Mouse (Mus musculus): ENCODE data around the gene Tbc1d19. TPM values are rescaled to one million over a fixed set of nuclear protein-coding genes. Genes with fewer than 3 reads are reported as not detected.

Gene Tbc1d19
- total and polyA plus RNA-seq, 3 experiments, result 6.8 to 26.4 (median 16.7) TPM

DNA sequence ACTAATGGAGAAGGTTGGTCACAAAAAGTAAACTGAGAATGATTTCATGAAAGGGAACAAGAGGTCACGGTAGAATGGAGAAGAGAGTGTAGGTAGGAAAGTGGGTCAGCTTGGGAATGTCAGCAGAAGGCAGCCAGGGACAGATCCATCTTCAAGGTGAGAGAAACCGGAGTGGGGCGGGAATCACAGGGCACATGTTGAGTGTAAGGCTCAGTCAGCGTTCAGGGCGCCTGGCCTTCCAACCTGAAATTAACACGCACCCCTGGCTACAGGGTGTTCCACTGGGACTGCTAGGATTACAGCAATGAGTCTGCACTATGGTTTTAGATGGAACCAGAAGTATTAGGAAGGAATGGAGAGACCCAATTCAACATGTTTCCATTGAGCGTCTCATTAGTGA is 10.3 kb downstream of the Tbc1d19 start:
- TF ChIP-seq TAL1 (conservative IDR thresholded peaks at IDR 0.05; ENCODE audit: low read depth, low read length), result no peak
- no peak for TF ChIP-seq POLR2AphosphoS5 (IDR thresholded peaks at IDR 0.05; ENCODE audit: insufficient replicate concordance, low read depth, low read length)
- no peak for TF ChIP-seq GATA1 (IDR thresholded peaks at IDR 0.05; ENCODE audit: borderline replicate concordance, low read length)
- no peak for TF ChIP-seq CTCF (IDR thresholded peaks at IDR 0.05; ENCODE audit: low read depth, low read length)
- no peak for TF ChIP-seq GATA2 (IDR thresholded peaks at IDR 0.05; ENCODE audit: borderline replicate concordance, low read depth, low read length)
- DNase-seq (ENCODE audit: low spot score) (no peak), ATAC-seq (ENCODE audit: extremely low read depth, insufficient number of reproducible peaks, low FRiP score, poor library complexity, severe bottlenecking) (no peak)

DNA sequence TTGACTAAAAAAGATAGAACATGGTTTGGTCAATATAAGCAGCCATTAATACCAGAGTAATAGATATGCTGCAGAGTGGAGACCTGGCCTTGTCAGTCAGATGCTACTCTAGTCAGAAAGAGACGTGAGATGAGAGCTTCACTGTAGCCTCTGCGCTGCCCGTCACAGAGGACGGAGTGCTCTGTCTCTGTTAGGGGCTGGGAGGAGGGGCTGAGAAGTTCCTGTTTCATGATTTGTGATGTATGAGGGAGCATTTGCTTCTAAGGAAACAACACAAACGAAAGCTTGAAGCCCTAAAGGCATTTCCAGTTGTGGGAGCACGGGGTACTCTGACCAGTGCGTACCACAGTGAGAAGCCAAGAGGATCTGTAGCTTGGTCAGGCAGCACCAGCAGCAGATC is 16.5 kb downstream of the Tbc1d19 start:
- no peak for DNase-seq (ENCODE audit: low spot score)
- TF ChIP-seq GATA2 (IDR thresholded peaks at IDR 0.05; ENCODE audit: borderline replicate concordance, low read depth, low read length) (no peak), CTCF (IDR thresholded peaks at IDR 0.05; ENCODE audit: low read depth, low read length) (no peak), TAL1 (conservative IDR thresholded peaks at IDR 0.05; ENCODE audit: low read depth, low read length) (no peak), GATA1 (IDR thresholded peaks at IDR 0.05; ENCODE audit: borderline replicate concordance, low read length) (no peak), POLR2AphosphoS5 (IDR thresholded peaks at IDR 0.05; ENCODE audit: insufficient replicate concordance, low read depth, low read length) (no peak)
- peaks cover 2% of the 10 kb centered on the region; the same call in 1 of the 2 replicates for H3K27me3 ChIP-seq (ENCODE audit: insufficient read depth, low read length)
- H3K36me3 ChIP-seq (replicated peaks), result no peaks in the 10 kb centered on the region
- no peak for ATAC-seq (ENCODE audit: extremely low read depth, insufficient number of reproducible peaks, low FRiP score, poor library complexity, severe bottlenecking)
- no peak overlapping the region for H3K4me3 ChIP-seq (ENCODE audit: low read depth, low read length)
- no peaks in the 10 kb centered on the region for H3K9me3 ChIP-seq (replicated peaks)
- no peaks in the 10 kb centered on the region for H3K4me1 ChIP-seq (ENCODE audit: insufficient read depth, low read depth, low read length)

More for the DNA sequence above, 10.3 kb downstream of the Tbc1d19 start:
- no peak overlapping the region for H3K4me3 ChIP-seq (ENCODE audit: low read depth, low read length)
- no peaks in the 10 kb centered on the region for H3K36me3 ChIP-seq (replicated peaks)
- peaks cover 2% of the 10 kb centered on the region; the same call in 1 of the 2 replicates for H3K4me1 ChIP-seq (ENCODE audit: insufficient read depth, low read depth, low read length)
- H3K27me3 ChIP-seq (ENCODE audit: insufficient read depth, low read length), result peaks cover 2% of the 10 kb centered on the region; the same call in 1 of the 2 replicates
- H3K9me3 ChIP-seq (replicated peaks), result no peaks in the 10 kb centered on the region

DNA sequence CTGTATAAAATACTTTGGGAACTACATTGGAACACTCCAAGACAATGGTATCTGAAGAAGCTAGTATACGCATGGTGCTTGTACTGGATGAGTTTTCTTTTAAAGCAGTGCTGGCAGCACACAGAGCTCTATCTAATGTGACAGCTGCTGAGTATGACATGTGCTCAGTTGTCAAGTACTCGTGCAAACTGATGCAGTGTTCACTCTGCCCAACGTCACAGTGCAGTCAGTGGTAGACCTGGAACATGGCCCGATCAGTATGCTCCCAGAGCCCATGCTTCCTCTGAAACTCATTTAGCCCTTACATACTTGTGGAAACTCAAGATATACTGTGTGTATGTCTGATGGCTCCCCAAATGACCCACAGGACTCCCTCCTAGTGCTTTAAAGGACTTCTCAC is 25.1 kb downstream of the Tbc1d19 start:
- DNase-seq (ENCODE audit: low spot score) (no peak), ATAC-seq (ENCODE audit: extremely low read depth, insufficient number of reproducible peaks, low FRiP score, poor library complexity, severe bottlenecking) (no peak)

DNA sequence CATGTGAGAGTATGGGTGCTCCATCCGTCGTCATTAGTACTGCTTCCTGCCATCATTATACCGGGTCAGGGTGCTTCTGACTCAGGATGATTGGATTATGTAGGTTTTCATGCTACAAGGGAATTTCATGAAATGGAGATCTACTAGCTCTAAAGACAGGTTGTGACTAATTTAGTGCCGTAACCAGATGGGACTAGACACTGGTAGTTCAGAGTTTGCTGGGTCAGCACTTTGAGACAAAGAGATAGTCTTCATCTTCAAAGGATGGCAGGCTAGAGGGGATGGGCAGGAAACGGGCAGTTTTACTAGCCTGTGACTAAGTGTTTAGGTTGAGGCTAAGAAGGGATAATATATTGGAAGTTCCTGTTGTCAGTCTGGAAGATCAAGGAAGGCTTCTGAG is 31.9 kb downstream of the Tbc1d19 start:
- Histone ChIP-seq H3K9me3 (replicated peaks) (no peaks in the 10 kb centered on the region), H3K4me3 (ENCODE audit: low read depth, low read length) (no peak overlapping the region), H3K4me1 (ENCODE audit: insufficient read depth, low read depth, low read length) (peaks cover 2% of the 10 kb centered on the region; the same call in 1 of the 2 replicates), H3K27me3 (ENCODE audit: insufficient read depth, low read length) (peaks cover 3% of the 10 kb centered on the region; the same call in 1 of the 2 replicates), H3K36me3 (replicated peaks) (peaks cover 2% of the 10 kb centered on the region)
- no peak for TF ChIP-seq TAL1 (conservative IDR thresholded peaks at IDR 0.05; ENCODE audit: low read depth, low read length)
- TF ChIP-seq POLR2AphosphoS5 (IDR thresholded peaks at IDR 0.05; ENCODE audit: insufficient replicate concordance, low read depth, low read length), result no peak
- no peak for TF ChIP-seq GATA1 (IDR thresholded peaks at IDR 0.05; ENCODE audit: borderline replicate concordance, low read length)
- no peak for TF ChIP-seq GATA2 (IDR thresholded peaks at IDR 0.05; ENCODE audit: borderline replicate concordance, low read depth, low read length)
- no peak for TF ChIP-seq CTCF (IDR thresholded peaks at IDR 0.05; ENCODE audit: low read depth, low read length)
- DNase-seq (ENCODE audit: low spot score) (no peak), ATAC-seq (ENCODE audit: extremely low read depth, insufficient number of reproducible peaks, low FRiP score, poor library complexity, severe bottlenecking) (no peak)

More for the DNA sequence above, 25.1 kb downstream of the Tbc1d19 start:
- H3K4me3 ChIP-seq (ENCODE audit: low read depth, low read length), result no peak overlapping the region
- H3K4me1 ChIP-seq (ENCODE audit: insufficient read depth, low read depth, low read length), result no peaks in the 10 kb centered on the region
- no peaks in the 10 kb centered on the region; the same call in 1 of the 2 replicates for H3K27me3 ChIP-seq (ENCODE audit: insufficient read depth, low read length)
- TF ChIP-seq TAL1 (conservative IDR thresholded peaks at IDR 0.05; ENCODE audit: low read depth, low read length), result no peak
- no peak for TF ChIP-seq GATA2 (IDR thresholded peaks at IDR 0.05; ENCODE audit: borderline replicate concordance, low read depth, low read length)
- TF ChIP-seq GATA1 (IDR thresholded peaks at IDR 0.05; ENCODE audit: borderline replicate concordance, low read length), result no peak
- TF ChIP-seq CTCF (IDR thresholded peaks at IDR 0.05; ENCODE audit: low read depth, low read length), result no peak
- TF ChIP-seq POLR2AphosphoS5 (IDR thresholded peaks at IDR 0.05; ENCODE audit: insufficient replicate concordance, low read depth, low read length), result no peak
- H3K36me3 ChIP-seq (replicated peaks), result no peaks in the 10 kb centered on the region
- no peaks in the 10 kb centered on the region for H3K9me3 ChIP-seq (replicated peaks)

DNA sequence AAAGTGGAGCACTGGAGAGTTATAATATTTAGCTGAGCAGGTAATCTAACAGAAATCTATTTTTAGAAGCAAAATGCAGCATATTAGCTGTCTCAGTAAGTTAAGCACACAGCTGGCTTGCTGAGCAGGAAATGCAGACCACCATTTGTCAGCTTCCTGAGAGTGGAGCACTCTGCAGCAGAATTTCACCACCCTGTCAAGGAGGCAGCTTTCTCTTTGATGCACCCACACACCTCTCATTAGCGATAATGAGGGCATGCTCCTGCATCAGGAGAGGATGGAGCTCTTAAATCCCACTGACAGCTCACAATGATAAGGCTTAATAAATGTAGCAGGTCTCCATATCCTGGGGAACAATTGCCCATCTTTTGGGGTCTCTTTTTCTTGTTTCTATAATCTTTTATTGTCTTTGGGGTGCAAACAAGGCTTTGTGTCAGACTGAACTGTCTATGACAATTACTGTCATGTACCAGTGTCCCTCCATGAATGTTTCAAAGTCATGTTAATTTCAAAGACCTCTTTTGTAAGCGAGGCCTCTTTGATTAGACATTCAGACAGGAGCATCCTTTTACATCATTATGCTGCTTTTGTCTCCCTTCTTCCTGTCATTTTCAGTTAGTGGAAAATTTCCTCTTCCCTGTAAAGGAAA is 39.0 kb downstream of the Tbc1d19 start:
- H3K36me3 ChIP-seq (replicated peaks), result no peaks in the 10 kb centered on the region
- H3K27me3 ChIP-seq (ENCODE audit: insufficient read depth, low read length), result no peaks in the 10 kb centered on the region
- no peaks in the 10 kb centered on the region for H3K4me1 ChIP-seq (ENCODE audit: insufficient read depth, low read depth, low read length)
- ATAC-seq (ENCODE audit: extremely low read depth, insufficient number of reproducible peaks, low FRiP score, poor library complexity, severe bottlenecking) (no peak), DNase-seq (ENCODE audit: low spot score) (no peak)
- no peaks in the 10 kb centered on the region for H3K9me3 ChIP-seq (replicated peaks)
- no peak overlapping the region for H3K4me3 ChIP-seq (ENCODE audit: low read depth, low read length)
- no peak for TF ChIP-seq CTCF (IDR thresholded peaks at IDR 0.05; ENCODE audit: low read depth, low read length)

DNA sequence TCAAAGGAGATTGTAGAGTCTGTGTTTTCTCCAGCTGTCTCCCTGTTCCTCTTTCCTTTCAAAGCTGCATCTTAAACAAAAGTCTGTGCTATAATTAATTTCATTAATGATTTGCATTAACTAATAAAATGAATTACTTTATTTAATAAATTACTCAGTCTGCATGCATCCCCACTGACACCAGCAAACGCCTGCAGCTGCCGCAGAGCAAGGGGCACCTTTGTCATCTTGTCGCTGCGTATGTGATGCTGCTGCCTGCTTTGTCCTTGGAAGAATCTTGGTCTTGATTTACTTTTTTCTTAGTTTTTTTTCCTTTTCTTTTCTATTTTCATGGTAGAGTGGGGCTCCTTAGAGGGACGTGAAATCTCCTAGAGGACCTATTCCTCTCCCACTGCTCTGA is 43.2 kb downstream of the Tbc1d19 start:
- no peak for ATAC-seq (ENCODE audit: extremely low read depth, insufficient number of reproducible peaks, low FRiP score, poor library complexity, severe bottlenecking)
- TF ChIP-seq TAL1 (conservative IDR thresholded peaks at IDR 0.05; ENCODE audit: low read depth, low read length), result no peak
- TF ChIP-seq POLR2AphosphoS5 (IDR thresholded peaks at IDR 0.05; ENCODE audit: insufficient replicate concordance, low read depth, low read length), result no peak
- no peak for TF ChIP-seq GATA1 (IDR thresholded peaks at IDR 0.05; ENCODE audit: borderline replicate concordance, low read length)
- TF ChIP-seq CTCF (IDR thresholded peaks at IDR 0.05; ENCODE audit: low read depth, low read length), result no peak
- TF ChIP-seq GATA2 (IDR thresholded peaks at IDR 0.05; ENCODE audit: borderline replicate concordance, low read depth, low read length), result no peak
- H3K27me3 ChIP-seq (ENCODE audit: insufficient read depth, low read length), result peaks cover 7% of the 10 kb centered on the region; the same call in 1 of the 2 replicates
- DNase-seq (ENCODE audit: low spot score), result no peak
- no peak overlapping the region for H3K4me3 ChIP-seq (ENCODE audit: low read depth, low read length)
- H3K9me3 ChIP-seq (replicated peaks), result no peaks in the 10 kb centered on the region
- H3K36me3 ChIP-seq (replicated peaks), result no peaks in the 10 kb centered on the region
- no peaks in the 10 kb centered on the region for H3K4me1 ChIP-seq (ENCODE audit: insufficient read depth, low read depth, low read length)
